Mouse (Mus musculus) lung, postnatal 0 days (tissue): ENCODE measurements at regions not wholly inside any gene's neighbourhood (a gene's known extent, or its start where the extent isn't known, plus 50 kb on each side); places are given as distances from the start of the nearest gene placed in this dataset.

Source experiments
- CTCF ChIP-seq: IDR thresholded peaks from 2 replicates; pipeline ENCODE4 v1.5.1; 2016; ENCODE audit warnings: antibody characterized with exemption, mild to moderate bottlenecking
- EP300 ChIP-seq: IDR thresholded peaks from 2 replicates; pipeline ENCODE4 v1.6.1; 2016; ENCODE audit warnings: antibody characterized with exemption, mild to moderate bottlenecking, control low read depth

DNA sequence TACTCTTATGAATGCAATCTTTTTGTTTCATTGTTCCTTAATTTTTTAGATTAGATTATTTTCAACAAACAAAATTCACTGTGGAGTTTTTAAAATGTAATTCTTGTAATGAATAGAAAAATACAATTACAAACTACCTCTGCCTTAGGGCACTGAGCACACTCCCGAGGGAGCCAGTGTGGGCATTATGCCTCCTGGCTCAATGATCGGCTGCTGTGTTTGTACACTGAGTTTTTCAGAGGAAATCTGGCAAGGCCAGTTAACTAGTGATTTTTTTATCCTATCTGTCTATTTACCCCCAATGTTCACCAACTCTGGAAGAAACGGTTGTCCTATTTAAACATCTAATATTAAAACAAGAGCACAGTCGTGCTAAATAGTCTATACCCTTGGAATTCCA lies 69.9 kb upstream of the Syndig1 start:
- no peak for TF ChIP-seq CTCF
- TF ChIP-seq EP300: no peak
